Mouse (Mus musculus) stomach, embryonic 15.5 days (tissue): ENCODE data around the gene Ipo11. TPM values are rescaled to one million over a fixed set of nuclear protein-coding genes. Genes with fewer than 3 reads are reported as not detected.

ENCODE experiments used
- ATAC-seq: fragments of 200-750 bp; cut with Nextera tagmentation; 2 replicates; pipeline ENCODE4 v1.8.0; 2017; ENCODE audit warnings: low read depth, moderate number of reproducible peaks, moderate TSS enrichment; ENCODE audit not compliant: insufficient read depth, low FRiP score
- H3K27ac ChIP-seq: fragments of 300-500 bp; sonication (generic); 2 replicates; pipeline ENCODE4 v1.5.1; 2015; ENCODE audit warnings: mild to moderate bottlenecking, inconsistent platforms
- H3K27me3 ChIP-seq: fragments of 300-500 bp; sonication (generic); replicated peaks from 2 replicates; pipeline ENCODE4 v1.6.1; 2015; ENCODE audit warnings: inconsistent platforms
- H3K36me3 ChIP-seq: fragments of 300-500 bp; sonication (generic); 2 replicates; pipeline ENCODE4 v1.6.1; 2015; ENCODE audit warnings: inconsistent platforms
- H3K4me1 ChIP-seq: fragments of 300-500 bp; sonication (generic); 2 replicates; pipeline ENCODE4 v1.6.1; 2015; ENCODE audit warnings: inconsistent platforms
- H3K4me2 ChIP-seq: fragments of 300-500 bp; sonication (generic); 2 replicates; pipeline ENCODE4 v1.6.1; 2015; ENCODE audit warnings: mild to moderate bottlenecking, inconsistent platforms
- H3K4me3 ChIP-seq: fragments of 300-500 bp; sonication (generic); replicated peaks from 2 replicates; pipeline ENCODE4 v1.5.1; 2015; ENCODE audit warnings: inconsistent platforms
- H3K9ac ChIP-seq: fragments of 300-500 bp; sonication (generic); 2 replicates; pipeline ENCODE4 v1.6.1; 2015; ENCODE audit warnings: inconsistent platforms
- H3K9me3 ChIP-seq: fragments of 300-500 bp; sonication (generic); 2 replicates; pipeline ENCODE4 v1.6.1; 2016; ENCODE audit warnings: inconsistent platforms
- WGBS: fragments of 180-500 bp; shearing (Covaris S2); methylation state at CpG from one replicate; pipeline ENCODE4 v1.1.7; 2015; 5-methylcytosine and 5-hydroxymethylcytosine counted together
- polyA plus RNA-seq: library from polyadenylated mRNA; unstranded; fragments of >200 nt; fragmentation: Nextera tagmentation; extraction: Ambion mirVana; gene quantifications from 2 replicates; pipeline ENCODE4 v1.2.1, GENCODE M21; 2015

The Ipo11 gene
- 43.2 and 43.8 TPM in 2 replicates for polyA plus RNA-seq

DNA sequence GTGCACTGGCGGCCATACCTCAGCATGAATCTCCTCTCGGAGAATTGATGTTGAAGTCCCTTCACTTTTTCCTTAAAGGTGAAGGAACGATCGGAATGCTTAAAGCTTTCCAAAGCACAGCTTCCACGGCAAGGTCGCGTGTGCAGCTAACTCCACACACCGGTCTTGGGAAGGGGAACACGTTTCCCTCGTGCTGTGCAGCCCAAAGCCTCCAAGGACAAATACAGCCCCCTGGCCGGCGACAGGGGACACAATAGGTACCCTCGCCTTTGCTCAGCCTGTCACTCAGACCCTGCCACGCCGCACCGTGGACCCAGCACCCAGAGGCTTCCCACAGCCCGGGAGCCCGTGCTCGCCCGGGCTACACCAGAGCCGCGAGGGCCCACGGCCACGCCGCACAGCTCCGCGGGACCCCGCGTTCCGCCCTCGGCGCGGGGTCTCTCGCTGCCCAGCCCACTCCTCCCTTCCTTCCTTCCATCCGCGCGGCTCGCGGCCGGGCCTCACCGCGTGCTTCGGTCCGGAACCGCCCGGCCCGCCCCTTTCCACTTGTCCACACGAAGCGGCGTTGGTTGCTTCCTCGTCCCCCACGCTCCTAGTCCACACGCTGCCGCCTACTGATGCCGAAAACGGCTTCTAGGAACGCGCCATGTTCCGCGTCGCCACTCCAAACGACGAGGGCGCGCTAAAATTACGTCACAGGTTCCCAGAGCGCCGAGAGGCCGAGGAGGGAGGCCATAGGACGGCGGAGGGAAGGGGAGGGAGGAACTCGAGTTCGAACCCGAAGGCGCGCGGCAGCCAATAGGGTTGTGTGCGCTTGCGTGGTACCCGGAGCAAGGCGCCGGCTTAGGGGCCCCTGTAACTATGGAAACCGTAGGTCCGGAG lies at the start of gene Ipo11:
Gene Ipo11 (minus strand): TSS at position 703 of the 882 bp plus-strand sequence.
- peak; percentile 97 for ATAC-seq

GRCm38 (mm10) chr13:106961496-106961895 lies 24.7 kb upstream of the Ipo11 start:
- no peak overlapping the region for H3K4me3 ChIP-seq
- no peak for ATAC-seq
- no peak overlapping the region for H3K4me2 ChIP-seq
- H3K27ac ChIP-seq: no peak overlapping the region
- no peaks in the 10 kb centered on the region for H3K27me3 ChIP-seq
- H3K36me3 ChIP-seq: peaks cover 17% of the 10 kb centered on the region
- no peaks in the 10 kb centered on the region for H3K9me3 ChIP-seq
- no peak overlapping the region for H3K9ac ChIP-seq
- WGBS: 87% methylated on average over 4 of the region's 4 CpGs
- H3K4me1 ChIP-seq: no peaks in the 10 kb centered on the region

More for the DNA sequence above, at the start of gene Ipo11:
- H3K27ac ChIP-seq: peak within 1 kb of the TSS; percentile 55
- no peaks in the 10 kb centered on the region for H3K36me3 ChIP-seq
- H3K4me3 ChIP-seq: peak within 1 kb of the TSS; percentile 88
- under 1% methylated on average over 83 of the region's 84 CpGs for WGBS
- no peaks in the 10 kb centered on the region for H3K27me3 ChIP-seq
- peak within 1 kb of the TSS; percentile 62 for H3K4me2 ChIP-seq
- no peaks in the 10 kb centered on the region for H3K9me3 ChIP-seq
- peak within 1 kb of the TSS; percentile 76 for H3K9ac ChIP-seq
- H3K4me1 ChIP-seq: peaks cover 11% of the 10 kb centered on the region; the same call in 1 of the 2 replicates

DNA sequence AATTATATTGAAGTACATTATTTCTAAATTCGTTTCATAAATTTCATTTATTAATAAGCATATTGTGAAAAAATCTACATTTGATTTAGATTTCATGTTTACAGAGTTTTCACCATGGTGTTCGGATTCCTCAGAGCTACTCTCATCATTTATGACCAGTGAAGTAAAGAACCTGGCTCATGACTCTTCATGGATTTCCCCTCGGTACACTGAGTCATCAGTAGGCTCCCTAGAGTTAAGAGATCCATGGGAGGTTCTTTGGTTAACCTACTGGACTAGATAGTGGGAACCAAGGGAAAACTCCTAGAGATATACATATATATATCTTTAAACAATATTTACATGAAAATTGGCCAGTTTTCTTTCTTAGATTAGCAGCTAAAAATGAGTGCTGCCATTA lies 23.8 kb upstream of the Ipo11 start:
- ATAC-seq: no peak
- Histone ChIP-seq H3K4me1 (no peaks in the 10 kb centered on the region), H3K27me3 (no peaks in the 10 kb centered on the region), H3K4me3 (no peak overlapping the region), H3K9ac (no peak overlapping the region), H3K4me2 (no peak overlapping the region), H3K36me3 (peaks cover 22% of the 10 kb centered on the region), H3K27ac (no peak overlapping the region), H3K9me3 (no peaks in the 10 kb centered on the region)
- WGBS: 91% methylated on average over 3 of the region's 3 CpGs

- Histone ChIP-seq H3K36me3 (peaks cover 26% of the 10 kb centered on the region), H3K9me3 (no peaks in the 10 kb centered on the region), H3K4me2 (no peak overlapping the region), H3K4me1 (no peaks in the 10 kb centered on the region), H3K27me3 (no peaks in the 10 kb centered on the region), H3K9ac (no peak overlapping the region), H3K4me3 (no peak overlapping the region), H3K27ac (no peak overlapping the region)
- no peak for ATAC-seq
- 86% methylated on average over 3 of the region's 3 CpGs for WGBS
Observed at GRCm38 (mm10) chr13:106958286-106958685, 21.5 kb upstream of the Ipo11 start.

DNA sequence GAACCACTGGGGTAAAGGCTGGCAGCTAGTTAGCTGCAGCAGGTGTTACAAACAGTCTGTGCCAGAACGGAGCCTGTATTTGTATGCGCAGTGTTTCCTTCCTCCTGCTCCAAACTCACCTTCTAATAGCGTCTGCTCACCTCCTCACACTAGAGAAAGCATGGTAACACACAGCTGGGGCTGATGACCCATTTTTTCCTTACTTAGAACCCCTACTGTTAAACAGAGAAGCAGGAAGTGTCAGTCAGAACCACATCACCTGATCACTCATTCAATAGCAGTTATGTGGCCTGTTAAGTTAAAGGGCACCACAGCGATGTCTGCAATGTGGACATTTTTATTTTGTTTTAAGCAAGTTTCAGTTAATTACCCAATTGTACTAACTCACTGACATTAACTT lies 20.8 kb upstream of the Ipo11 start:
- Histone ChIP-seq H3K27ac (no peak overlapping the region), H3K27me3 (no peaks in the 10 kb centered on the region), H3K4me2 (no peak overlapping the region), H3K4me3 (no peak overlapping the region), H3K9me3 (no peaks in the 10 kb centered on the region), H3K9ac (no peak overlapping the region), H3K36me3 (peaks cover 26% of the 10 kb centered on the region), H3K4me1 (no peaks in the 10 kb centered on the region)
- 85% methylated on average over 4 of the region's 4 CpGs for WGBS
- ATAC-seq: no peak

DNA sequence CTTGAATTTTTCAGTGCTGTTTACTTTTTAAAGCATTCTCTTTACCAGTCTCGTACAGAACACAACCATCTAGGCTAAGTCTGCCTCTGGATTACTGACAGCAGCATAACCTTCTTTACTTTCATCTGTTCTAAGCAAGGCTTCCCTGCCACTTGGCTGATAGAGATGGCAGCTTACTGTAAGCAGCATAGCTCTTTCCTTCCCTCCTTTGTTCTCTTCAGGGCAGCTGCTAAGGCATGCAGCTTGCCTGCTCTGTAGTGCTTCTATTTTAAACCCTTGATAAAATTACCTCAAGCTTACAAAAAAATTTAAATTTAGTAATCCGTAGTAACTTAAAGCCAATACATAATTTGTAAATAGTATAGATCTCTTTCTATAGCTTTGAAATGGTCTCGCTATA lies 18.1 kb upstream of the Ipo11 start:
- Histone ChIP-seq H3K9me3 (no peaks in the 10 kb centered on the region), H3K9ac (no peak overlapping the region), H3K4me1 (no peaks in the 10 kb centered on the region), H3K36me3 (peaks cover 35% of the 10 kb centered on the region), H3K27ac (no peak overlapping the region), H3K4me2 (no peak overlapping the region), H3K27me3 (no peaks in the 10 kb centered on the region), H3K4me3 (no peak overlapping the region)
- 79% methylated on average over 3 of the region's 3 CpGs for WGBS
- ATAC-seq: no peak

DNA sequence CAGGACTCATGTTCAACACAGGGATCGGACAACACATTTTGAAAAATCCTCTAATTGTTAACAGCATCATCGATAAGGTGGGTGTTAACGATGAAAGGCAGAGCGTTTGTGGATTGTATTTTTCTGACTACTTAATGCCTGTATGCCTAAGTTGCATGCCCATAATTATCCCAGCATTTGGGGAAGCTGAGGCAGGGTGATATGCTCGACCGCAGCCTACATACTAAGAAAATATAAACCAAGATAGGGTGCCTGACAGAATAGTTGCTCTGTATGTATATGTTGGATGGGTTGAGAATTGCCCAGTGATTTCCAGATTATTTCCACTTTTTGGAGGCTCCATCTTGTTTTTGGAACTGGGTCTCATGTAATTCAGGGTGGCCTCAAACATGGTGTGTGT lies 10.8 kb upstream of the Ipo11 start:
- Histone ChIP-seq H3K9me3 (no peaks in the 10 kb centered on the region), H3K27ac (no peak overlapping the region), H3K36me3 (peaks cover 12% of the 10 kb centered on the region), H3K4me2 (peak overlapping the region; percentile 58), H3K4me3 (peak overlapping the region; percentile 99), H3K4me1 (no peaks in the 10 kb centered on the region; the same call in 1 of the 2 replicates), H3K9ac (peak overlapping the region; percentile 92), H3K27me3 (no peaks in the 10 kb centered on the region)
- ATAC-seq: no peak
- 3% methylated on average over 6 of the region's 6 CpGs for WGBS

DNA sequence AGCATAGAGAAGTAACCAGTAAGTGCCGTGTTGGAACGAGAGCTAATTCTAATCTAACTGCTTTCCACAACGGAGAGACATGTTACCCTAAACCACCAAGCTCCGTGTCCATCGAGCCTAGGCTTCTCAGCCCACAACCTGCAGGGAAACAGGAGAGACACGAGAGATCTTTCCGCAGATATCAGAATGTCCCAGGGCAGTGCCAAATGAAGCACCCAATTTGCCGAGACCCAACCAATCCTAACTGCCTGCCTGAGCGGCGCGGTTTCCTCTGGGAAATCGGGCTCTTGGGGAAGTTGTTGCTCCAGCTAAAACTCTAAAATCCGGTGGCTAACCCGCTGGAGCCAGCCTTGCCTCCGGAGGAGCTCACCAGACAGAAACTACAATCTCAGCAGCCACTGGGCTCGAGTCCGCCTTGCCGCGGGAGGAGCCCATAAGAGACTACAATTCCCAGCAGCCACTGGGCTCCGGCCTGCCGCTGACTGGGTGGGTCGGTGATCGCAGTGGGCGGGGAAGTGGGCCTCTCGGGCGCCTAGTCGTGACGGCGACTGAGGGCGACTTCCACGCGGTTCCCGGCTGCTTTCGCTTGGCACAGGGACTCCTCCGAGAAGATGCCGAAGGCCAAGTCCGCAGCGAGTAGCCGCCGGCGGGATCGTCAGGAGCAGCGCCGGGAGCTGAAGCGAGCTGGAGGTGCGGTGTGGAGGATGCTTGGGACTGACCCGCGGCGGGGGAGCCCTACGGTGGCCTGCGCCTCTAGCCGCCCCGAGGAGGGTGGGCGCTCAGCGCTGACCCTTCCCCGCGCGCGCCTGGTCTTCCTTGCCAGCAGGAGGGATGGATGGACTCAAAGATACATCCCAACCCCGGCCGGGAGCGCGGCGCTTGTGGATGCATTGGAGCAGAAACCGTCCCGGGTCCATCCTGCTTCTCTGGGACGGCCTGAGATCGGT lies 10.1 kb upstream of the Ipo11 start, which contains the start of gene Dimt1:
Gene Dimt1 (plus strand): TSS at position 534 of the 947 bp plus-strand sequence.
- H3K27me3 ChIP-seq: no peaks in the 10 kb centered on the region
- ATAC-seq: peak; percentile 100

GRCm38 (mm10) chr13:106945518-106945917 lies 8.8 kb upstream of the Ipo11 start:
- Histone ChIP-seq H3K27me3 (no peaks in the 10 kb centered on the region), H3K4me3 (no peak overlapping the region), H3K4me2 (no peak overlapping the region), H3K27ac (no peak overlapping the region), H3K36me3 (0 out of 2 replicates have a peak, but pooled peaks cover 5% of the 10 kb centered on the region), H3K4me1 (no peaks in the 10 kb centered on the region; the same call in 1 of the 2 replicates), H3K9ac (no peak overlapping the region), H3K9me3 (no peaks in the 10 kb centered on the region)
- WGBS: 80% methylated on average over 9 of the region's 9 CpGs
- ATAC-seq: no peak

More for the DNA sequence above, 10.1 kb upstream of the Ipo11 start, which contains the start of gene Dimt1:
- H3K9ac ChIP-seq: peak within 1 kb of the TSS; percentile 92
- H3K27ac ChIP-seq: peak within 1 kb of the TSS; percentile 94
- no peaks in the 10 kb centered on the region; the same call in 1 of the 2 replicates for H3K4me1 ChIP-seq
- no peaks in the 10 kb centered on the region for H3K9me3 ChIP-seq
- peak within 1 kb of the TSS; percentile 99 for H3K4me3 ChIP-seq
- WGBS: under 1% methylated on average over 67 of the region's 68 CpGs
- H3K4me2 ChIP-seq: peak within 1 kb of the TSS; percentile 58
- peaks cover 7% of the 10 kb centered on the region for H3K36me3 ChIP-seq

GRCm38 (mm10) chr13:106942721-106943120 lies 6.0 kb upstream of the Ipo11 start:
- Histone ChIP-seq H3K9me3 (no peaks in the 10 kb centered on the region), H3K36me3 (no peaks in the 10 kb centered on the region), H3K4me3 (no peak overlapping the region), H3K9ac (no peak overlapping the region), H3K27me3 (no peaks in the 10 kb centered on the region), H3K27ac (no peak overlapping the region), H3K4me2 (no peak overlapping the region), H3K4me1 (no peaks in the 10 kb centered on the region)
- no peak for ATAC-seq
- WGBS: 93% methylated on average over 1 of the region's 1 CpGs

DNA sequence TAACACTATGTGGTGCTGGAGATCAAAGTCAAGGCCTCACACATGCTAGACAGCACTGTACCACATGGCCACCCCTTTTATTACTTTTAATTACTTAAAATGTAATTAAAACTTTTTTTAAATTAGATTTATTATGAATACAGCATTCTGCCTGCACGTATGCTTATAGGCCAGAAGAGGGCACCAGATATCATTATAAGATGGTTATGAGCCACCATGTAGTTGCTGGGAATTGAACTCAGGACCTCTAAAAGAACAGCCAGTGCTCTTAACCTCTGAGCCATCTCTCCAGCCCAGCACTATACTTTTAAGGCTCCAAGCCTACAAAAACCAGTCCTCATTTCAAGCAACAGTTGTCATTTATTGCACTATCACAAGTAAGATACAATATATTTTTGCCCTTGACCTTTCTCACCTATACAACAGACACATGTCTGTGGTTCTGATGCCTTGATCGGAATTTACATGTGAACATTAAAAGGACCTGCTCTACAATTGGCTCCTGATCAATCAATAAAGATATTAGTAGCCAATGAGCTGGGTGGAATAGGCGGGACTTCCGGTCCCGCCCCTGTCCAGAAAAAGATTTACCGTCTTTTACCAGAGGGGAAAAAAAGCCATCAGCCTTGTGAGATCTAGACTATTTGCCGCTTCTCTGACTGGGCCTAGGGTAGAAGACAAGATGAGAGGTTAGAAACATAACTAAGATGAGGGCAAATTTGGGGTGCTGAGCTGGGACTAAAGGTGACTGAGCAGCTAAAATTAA lies 4.6 kb upstream of the Ipo11 start:
- H3K9ac ChIP-seq: no peak overlapping the region
- ATAC-seq: no peak
- no peak overlapping the region for H3K4me3 ChIP-seq
- no peaks in the 10 kb centered on the region for H3K9me3 ChIP-seq
- H3K36me3 ChIP-seq: no peaks in the 10 kb centered on the region
- 30% methylated on average over 7 of the region's 7 CpGs for WGBS
- H3K4me2 ChIP-seq: no peak overlapping the region
- no peak overlapping the region for H3K27ac ChIP-seq
- no peaks in the 10 kb centered on the region for H3K27me3 ChIP-seq
- peaks cover 6% of the 10 kb centered on the region; the same call in 1 of the 2 replicates for H3K4me1 ChIP-seq
